Mouse (Mus musculus) thymus, postnatal 0 days (tissue): ENCODE data around the gene Pdia4. TPM values are rescaled to one million over a fixed set of nuclear protein-coding genes. Genes with fewer than 3 reads are reported as not detected.
"Not testable (repeated sequence)": the region's sequence is repeated elsewhere in the genome, so short reads cannot be mapped to it uniquely, and the experiment has no call there.

ENCODE experiments used
- DNase-seq: peaks from one replicate; pipeline ENCODE4 v3.0.0-alpha.2; 2015; ENCODE audit warnings: low spot score
- polyA plus RNA-seq: library from polyadenylated mRNA; unstranded; fragments of >200 nt; fragmentation: Nextera tagmentation; extraction: Ambion mirVana; gene quantifications from 2 replicates; pipeline ENCODE4 v1.2.1, GENCODE M21; 2015

Gene Pdia4
- polyA plus RNA-seq, 1 experiment from 2014 or later = 92.3 TPM

DNA sequence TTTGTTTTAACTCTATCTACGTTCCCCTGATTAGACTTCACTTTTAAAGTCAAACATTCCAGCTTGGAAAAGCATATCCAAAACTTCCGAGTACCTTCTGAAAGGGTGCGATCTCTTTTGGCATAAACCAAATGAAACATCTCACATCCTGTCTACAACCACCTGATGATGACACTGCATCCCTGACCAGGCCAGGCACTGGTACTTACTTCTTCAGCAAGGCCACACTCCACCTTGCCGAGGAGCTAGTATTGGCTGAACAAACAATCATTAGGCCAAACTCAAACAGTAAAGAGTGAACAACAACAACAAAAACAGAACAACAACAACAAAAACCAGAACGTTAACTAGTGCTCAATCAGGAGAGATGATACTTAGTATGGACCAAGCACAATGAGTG lies 1.9 kb downstream of the Pdia4 start:
- DNase-seq = no peak

- peak; percentile 14 for DNase-seq
Measured at GRCm38 (mm10) chr6:47810181-47810580, 3.0 kb downstream of the Pdia4 start.

DNA sequence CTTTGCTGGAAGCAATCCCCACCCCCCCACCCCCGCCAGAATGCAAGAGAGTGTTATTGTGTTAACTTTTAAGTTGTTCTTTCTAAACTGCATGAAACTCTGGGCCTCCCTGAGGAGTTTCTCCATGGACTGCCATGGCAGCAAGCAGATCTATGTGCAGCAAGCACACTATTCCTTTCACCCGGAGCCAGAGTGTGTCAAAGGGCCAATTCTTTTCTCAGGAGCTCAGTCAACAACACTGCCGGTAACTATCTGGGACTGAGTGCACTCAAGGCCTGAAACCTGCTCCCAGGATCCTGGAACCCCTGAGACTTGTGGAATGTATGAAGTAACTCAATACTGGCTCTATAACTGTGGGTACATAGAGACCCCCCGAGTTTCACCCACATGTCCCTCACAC lies 4.2 kb downstream of the Pdia4 start:
- DNase-seq = no peak

DNA sequence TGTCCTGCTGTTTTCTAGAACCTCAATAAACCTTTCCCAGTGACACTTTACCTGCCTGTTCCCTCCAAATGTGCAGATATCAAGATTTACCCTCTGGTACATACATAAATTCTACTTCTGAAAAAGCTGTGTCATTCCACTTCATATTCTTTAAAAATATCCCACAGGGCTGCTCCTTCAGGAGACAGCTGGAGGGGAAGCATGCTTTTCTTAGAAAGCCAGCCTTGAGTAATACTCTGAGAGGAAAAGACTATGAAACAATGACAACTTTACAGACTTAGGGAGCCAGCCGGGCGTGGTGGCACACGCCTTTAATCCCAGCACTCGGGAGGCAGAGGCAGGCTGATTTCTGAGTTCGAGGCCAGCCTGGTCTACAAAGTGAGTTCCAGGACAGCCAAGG lies 4.7 kb downstream of the Pdia4 start:
- DNase-seq = no peak

DNA sequence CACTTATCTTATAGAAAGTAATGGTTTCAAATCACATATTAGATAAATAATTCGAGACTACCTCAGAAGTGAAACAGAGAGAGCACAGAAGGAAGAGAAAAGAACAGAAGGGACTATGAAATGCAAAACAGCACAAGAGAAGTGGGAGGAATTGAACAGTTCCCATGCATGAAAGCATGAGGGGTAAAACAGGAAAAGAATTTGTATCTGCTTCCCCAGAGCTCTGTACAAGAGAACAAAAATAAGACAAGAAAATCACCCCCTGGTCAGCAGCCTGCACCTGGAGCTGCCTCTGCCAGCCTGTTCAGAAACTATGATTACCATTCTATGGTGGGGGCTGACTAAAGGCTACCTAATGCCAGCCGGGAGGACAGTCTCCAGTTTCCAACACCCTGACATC lies 5.8 kb downstream of the Pdia4 start:
- no peak for DNase-seq

DNA sequence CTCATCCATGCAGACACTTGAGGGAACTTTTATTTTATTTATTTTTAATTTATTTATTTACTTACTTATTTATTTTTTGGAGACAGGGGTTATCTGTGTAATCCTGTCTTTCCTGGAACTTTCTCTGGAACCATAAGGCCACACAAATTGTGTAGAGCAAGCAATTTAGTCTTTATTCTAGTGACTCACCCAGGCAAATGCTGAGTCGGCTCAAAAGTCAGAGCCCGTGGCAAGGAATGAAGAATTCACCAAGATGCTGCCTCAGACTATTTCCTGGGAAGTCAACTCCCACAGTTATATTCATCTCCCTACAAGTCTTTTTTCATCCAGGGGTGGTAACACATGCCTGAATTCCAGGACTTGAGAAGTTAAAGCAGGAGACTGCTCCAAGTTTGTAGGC lies 7.7 kb downstream of the Pdia4 start:
- DNase-seq = no peak

DNA sequence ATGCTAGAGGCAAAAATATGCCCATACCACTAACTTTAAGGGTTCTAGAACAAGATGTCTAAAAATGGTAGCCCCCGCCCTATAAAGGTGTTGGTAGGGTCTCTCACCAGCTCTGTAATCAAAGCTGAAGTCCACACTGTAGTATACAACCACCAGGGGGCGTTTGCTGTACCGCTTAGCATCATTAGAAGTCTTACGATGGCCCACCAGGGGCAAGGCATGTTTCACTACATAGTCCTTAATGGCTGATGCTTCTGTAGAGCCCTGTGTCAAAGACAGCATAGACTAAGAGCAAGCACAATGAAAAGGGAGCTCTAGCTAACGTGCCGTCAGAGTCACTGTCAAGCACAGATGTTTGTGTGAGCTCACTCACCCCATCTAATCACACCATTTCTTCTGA lies 14.2 kb downstream of the Pdia4 start:
- DNase-seq = peak; percentile 87

- DNase-seq = no peak
Measured at GRCm38 (mm10) chr6:47794106-47794830, 19.0 kb downstream of the Pdia4 start.

GRCm38 (mm10) chr6:47793284-47793683 lies 19.9 kb downstream of the Pdia4 start:
- DNase-seq = no peak

- no peak for DNase-seq
Measured at GRCm38 (mm10) chr6:47792533-47792932, 20.7 kb downstream of the Pdia4 start.

GRCm38 (mm10) chr6:47790745-47791144 lies 22.5 kb downstream of the Pdia4 start:
- peak; percentile 45 for DNase-seq

GRCm38 (mm10) chr6:47788821-47789220 lies 24.4 kb downstream of the Pdia4 start:
- peak; percentile 4 for DNase-seq

DNA sequence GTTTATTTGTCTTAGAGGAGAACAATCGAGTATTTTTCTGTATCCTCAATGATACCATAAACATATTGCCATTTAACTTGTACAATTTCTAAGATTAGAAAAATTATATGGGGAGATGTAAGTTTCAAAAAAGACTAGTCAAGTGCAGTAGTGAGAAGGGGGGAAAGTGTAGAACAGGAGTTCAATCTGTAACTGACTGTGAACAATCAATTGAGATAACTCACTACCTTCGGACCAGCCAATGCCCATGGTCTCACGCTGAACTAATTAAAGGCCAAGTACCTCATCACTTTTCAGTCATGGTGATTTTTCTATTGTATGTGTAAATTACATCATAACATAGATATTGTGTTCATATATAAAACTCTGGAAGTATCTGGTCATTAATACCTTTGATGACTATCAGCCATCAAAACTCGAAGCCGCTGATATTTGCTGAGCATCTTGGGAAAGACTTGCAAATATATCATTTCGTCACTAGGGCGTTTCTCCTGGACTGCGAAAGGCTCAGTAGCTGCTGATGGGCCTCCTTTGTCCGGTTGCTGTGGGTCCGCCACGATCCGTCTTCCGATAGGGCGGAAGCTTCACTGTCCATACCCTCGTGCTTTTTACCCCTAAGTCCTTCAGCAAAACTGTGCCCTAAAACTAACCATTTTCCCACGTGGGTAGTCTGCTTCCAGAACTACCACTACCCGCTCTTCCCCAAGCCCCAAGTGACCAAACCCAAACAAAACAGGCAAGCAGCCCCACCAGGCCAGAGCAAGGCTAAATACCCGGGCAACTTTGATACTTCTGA lies 25.1 kb downstream of the Pdia4 start:
- DNase-seq = peak; percentile 76

DNA sequence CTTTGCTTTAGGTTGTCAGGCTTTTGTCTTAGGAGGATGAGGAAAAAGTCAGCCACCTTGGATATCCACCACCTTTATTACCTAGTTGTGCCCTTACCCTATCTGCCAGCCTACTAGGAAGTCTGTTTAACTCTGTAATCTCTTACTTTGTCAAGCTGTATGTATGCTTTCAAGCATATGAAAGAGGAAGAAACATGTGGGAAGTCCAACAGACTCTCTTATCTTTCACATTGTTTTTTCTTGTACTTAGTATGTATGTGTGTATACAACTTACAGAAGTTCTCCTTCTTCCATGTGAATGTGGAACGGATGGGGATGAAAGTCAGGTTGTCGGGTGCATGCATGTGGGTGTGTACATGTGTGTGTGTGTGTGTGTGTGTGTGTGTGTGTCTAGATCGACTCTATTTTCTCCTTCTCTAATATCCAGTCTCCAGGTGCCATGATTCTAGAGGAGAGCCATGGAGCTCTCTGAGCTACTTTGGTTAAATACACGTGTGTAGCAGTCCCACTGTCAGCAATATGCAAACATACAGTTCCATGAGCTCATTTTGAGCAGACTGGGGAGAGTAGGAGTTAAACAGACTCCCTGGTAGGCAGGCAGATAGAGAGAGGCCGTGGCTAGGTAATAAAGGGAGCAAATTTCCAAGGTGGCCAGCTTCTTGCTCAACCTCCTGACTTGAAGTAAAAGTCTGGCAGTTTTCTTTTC lies 28.4 kb downstream of the Pdia4 start:
- DNase-seq = no peak

DNA sequence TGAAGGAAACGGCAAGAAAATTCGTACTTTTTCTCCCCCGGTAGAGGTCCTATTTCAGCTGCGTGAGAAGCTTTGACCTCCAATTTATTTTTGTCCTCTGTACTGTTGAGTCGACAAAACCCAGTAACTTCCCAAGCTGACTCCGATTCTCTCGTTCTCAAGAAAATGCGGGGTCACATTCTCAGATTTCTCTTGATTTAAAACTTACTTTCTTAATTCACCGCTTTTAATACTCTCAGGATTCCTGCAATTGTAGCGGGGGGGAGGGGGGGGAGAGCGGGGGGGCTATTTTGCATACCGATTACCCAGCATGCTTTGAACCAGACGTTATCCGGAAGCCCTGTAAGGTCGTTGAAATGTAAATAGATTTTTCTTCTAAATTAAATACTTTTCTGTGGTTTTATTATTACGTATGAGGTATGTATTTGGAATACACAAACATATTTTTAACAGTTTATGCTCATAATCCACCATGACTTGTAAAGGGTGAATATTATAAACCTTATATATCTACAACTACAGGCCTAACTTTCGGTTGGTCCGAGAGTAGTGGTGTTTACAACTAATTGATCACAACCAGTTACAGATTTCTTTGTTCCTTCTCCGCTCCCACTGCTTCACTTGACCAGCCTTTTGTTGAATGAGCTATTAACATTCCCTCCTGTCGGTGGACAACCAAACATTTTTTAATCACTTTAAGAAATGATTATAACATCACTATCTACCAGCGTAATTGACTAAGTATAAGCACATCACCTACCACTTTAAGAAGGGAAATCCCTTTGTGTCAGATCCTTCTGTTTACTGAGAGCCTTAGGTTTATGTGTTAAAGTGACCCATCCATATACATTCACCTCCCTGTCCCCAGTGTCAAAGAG lies 31.9 kb downstream of the Pdia4 start:
- peak; percentile 83 for DNase-seq

- no peak for DNase-seq
Measured at GRCm38 (mm10) chr6:47780576-47781013, 32.6 kb downstream of the Pdia4 start.

- peak; percentile 15 for DNase-seq
Measured at GRCm38 (mm10) chr6:47771760-47772159, 41.5 kb downstream of the Pdia4 start.

DNA sequence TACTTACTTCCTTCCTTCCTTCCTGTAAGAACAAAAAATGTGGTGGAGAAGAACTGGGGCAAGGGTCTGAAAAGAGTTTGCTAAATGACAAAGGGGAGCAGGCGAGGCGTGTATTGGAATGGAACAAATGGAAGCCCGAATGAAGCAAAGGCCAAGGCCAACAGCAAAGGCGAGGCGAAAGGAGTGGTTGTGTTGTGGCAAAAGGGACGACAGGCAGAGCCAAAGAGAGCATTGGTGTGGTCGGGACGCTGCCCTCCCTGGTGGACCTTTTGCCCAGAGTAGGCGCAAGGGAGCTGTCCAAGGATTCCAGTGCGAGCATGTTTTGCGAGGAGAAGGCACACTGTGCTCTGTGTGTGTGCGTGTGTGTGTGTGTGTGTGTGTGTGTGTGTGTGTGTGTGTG lies 42.1 kb downstream of the Pdia4 start:
- DNase-seq = not testable (repeated sequence)

GRCm38 (mm10) chr6:47769861-47770260 lies 43.4 kb downstream of the Pdia4 start:
- DNase-seq = not testable (repeated sequence)

GRCm38 (mm10) chr6:47768520-47768919 lies 44.7 kb downstream of the Pdia4 start:
- not testable (repeated sequence) for DNase-seq

DNA sequence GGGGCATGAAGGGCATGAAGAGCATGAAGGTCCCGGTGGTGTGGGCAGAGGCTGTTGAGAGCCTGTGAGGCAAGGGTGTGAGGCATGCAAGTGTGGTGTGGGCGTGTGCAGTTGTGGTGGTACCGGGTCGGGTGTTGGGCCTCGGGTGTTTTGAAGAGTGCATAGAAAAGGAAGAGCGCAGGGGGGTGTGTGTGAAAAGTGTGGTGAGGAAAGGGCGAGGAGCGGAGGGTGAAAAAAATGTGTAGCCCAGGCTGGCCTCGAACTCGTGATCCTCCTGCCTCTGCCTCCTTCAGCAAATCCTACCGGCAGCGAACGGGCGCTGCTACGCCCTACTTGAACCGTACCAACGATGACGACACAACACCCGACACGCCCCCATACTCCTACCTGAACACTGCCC lies 45.9 kb downstream of the Pdia4 start:
- DNase-seq = not testable (repeated sequence)
